Mouse (Mus musculus) retina, adult 2 months (tissue): ENCODE results near the gene Gnb5.

ENCODE experiments used
- DNase-seq: peaks from one replicate; pipeline ENCODE4 v3.0.0-alpha.2; 2012; ENCODE audit warnings: low read depth, low spot score

Gene Gnb5

DNA sequence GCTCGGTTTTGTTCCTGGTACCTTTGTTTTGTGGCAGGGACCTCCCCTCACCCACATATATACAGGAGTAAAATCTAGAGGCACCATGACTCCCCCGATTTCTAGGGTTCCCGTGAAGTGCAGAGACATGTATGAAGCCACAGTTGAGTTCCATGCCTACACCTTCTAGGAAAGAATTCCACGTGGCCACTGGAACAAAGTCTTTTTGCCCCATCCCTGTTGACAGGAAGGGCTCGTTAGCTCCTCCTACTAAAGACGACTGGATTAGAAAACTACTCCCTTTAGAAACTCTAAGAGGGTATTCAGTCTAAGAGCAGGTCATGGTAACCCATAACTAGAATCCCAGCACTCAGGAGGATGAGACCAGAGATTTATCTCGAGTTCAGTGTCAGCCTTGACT lies 1.8 kb upstream of the Gnb5 start:
- no peak for DNase-seq

- no peak for DNase-seq
These were observed 927 bp downstream of the Gnb5 start for GRCm38 (mm10) chr9:75307015-75307414.

DNA sequence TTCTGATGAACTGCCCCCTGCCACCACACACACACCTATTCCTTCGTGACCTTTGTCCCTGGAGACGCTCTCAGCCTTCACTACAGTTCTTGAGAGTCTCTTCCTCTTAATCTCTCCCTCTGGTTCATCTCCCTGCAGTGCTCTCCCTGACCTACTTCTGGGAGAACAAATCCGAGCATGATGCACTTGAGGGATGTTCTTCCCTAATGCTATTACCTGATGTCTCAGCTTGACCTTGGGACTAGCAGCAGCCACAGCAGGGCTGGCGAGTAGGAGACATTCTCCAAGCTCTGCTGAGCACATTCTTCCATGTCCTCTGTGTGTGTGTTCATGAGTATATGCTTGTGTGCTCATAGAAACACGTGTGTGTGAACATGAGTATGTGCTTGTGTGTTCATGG lies 2.5 kb downstream of the Gnb5 start:
- DNase-seq, result peak; percentile 88

DNA sequence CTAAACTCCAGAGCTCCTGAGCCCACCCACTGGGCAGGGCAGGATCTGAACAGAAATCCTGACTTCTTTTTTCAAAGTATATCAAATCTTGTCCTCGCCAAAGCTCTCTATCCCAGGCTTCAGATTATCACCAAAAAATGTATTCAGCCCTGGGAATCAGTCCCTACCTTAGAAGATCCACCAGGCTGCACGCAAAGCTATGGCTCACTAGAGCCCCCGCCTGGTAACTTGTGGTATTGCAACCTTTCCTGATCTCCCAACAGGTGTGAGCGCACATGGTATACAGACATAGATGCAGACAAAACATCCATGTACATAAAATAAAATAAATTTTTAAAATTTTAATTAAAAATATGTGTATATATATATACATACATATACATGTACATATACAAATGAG lies 5.9 kb downstream of the Gnb5 start:
- peak; percentile 80 for DNase-seq

DNA sequence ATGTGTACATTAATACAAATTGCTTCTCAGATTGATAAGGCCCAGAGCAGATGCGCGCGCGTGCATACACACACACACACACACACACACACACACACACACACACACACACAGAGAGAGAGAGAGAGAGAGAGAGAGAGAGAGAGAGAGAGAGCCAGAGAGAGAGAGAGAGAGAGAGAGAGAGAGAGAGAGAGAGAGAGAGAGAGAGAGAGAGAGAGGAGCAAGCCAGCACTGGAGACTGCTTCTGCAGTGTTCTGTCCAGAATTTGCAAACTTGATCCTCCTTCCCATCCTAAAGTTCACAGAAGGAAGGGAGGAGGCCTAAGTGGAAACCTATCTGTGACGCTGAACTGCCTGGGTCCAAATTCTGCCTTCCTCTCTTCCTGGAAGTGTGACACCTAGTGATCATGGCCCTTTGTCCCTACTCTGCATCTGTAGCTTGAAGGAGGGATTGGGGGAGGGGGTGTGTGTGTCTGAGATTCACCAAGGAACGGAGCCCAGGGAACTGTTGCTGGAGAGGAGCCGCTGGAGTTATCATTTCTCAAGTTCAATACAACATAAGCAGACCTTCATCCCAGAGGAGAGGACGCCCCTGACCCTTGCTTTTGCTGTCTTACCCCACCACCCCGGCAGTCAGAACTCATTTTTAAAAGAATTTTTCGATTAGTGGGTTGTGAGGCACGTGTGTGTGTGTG lies 7.2 kb downstream of the Gnb5 start:
- no peak for DNase-seq

DNA sequence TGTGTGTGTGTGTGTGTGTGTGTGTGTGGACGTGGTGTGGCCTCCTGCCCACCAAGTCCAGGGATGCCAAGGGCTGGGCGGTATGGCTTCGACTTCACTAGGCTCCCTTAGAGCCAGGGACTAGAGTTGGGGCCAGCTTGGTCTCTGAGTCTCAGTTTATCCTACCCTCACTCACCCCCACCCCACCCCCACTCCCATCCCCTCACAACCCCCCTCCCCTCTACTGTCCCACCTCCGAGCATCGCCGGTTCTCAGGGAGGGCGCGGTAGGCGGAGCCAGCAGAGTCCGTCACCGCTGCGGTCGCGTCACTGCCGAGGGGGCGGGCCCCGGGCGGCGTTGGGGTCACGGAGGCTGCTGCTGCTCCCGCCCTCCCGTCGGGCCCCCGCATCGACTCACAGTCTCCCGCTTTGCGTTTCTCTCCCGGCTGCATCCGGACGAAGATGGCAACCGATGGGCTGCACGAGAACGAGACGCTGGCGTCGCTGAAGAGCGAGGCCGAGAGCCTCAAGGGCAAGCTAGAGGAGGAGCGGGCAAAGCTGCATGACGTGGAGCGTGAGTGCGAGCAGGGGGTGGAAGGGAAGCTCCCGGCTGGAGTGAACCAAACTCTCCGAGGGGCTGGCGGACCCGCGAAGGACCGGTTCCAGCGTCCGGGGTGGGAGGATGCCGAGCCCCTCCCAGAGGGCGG lies 7.9 kb downstream of the Gnb5 start:
- no peak for DNase-seq

- DNase-seq, result no peak
These were observed 8.5 kb downstream of the Gnb5 start for GRCm38 (mm10) chr9:75314517-75315105.

DNA sequence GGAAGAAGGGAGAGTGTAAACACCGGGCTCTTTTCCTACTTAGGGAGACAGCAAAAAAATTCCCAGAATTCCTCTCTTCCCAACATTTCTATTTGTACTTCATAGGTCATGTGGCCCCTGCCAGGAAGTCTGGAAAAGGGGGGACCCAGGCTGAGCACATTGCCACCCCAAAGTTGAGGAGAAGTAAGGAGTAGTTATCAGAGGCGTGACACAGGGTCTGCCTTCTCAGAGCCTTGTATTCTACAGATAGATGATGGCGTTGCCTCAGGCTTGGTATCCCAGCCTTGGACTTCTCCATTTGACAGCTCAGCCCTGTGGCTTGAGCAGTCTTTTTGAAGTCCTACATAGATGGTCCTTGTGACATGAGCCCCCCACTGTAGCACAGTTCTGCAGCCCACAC lies 9.2 kb downstream of the Gnb5 start:
- no peak for DNase-seq

- no peak for DNase-seq
These were observed 10.7 kb downstream of the Gnb5 start for GRCm38 (mm10) chr9:75316771-75317170.

- DNase-seq, result no peak
These were observed 12.1 kb downstream of the Gnb5 start for GRCm38 (mm10) chr9:75318196-75318595.

GRCm38 (mm10) chr9:75319365-75319764 lies 13.3 kb downstream of the Gnb5 start:
- DNase-seq, result peak; percentile 50

DNA sequence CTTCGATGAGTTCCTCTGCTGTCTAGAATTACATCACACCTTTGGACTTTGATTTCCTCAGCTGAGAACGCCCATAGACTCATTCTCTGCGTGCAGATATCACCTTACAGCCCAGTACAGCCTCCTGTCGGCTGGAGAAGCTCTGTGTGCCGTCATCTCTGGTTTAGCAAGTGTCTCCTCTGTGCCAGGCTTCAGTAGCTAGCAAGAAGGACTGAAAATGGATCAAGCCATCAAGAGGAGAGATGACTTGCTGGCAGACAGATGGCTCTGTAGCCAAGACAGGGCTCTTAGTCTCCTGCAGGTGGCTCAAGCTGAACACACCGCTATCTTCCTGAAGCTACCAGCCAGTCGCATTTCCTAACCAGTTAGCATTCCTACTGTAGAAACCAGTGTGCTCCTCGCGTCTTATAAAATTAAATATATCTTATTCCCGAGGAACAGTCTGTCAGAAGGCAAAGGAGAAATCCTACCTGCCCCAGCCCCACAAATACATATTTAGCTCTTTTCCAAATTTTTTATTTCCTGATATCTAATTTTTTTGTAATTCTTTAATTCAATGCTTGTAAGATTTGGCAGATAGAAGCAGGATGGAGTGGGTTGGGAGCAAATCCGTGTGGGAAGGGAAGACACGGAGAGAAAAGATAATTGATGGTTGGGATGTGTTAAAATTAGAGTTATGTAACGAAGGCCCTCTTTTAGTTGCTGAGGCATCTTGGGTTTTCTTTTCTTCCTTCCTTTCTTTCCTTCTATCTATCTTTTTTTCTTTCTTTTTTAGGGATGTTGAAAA lies 16.2 kb downstream of the Gnb5 start:
- no peak for DNase-seq

GRCm38 (mm10) chr9:75328047-75328446 lies 22.0 kb downstream of the Gnb5 start:
- no peak for DNase-seq

- no peak for DNase-seq
These were observed 24.7 kb downstream of the Gnb5 start for GRCm38 (mm10) chr9:75330821-75331220.

GRCm38 (mm10) chr9:75334440-75334839 lies 28.4 kb downstream of the Gnb5 start:
- DNase-seq, result no peak

GRCm38 (mm10) chr9:75338016-75338415 lies 31.9 kb downstream of the Gnb5 start:
- no peak for DNase-seq

- no peak for DNase-seq
These were observed 36.3 kb downstream of the Gnb5 start for GRCm38 (mm10) chr9:75342433-75342832.

DNA sequence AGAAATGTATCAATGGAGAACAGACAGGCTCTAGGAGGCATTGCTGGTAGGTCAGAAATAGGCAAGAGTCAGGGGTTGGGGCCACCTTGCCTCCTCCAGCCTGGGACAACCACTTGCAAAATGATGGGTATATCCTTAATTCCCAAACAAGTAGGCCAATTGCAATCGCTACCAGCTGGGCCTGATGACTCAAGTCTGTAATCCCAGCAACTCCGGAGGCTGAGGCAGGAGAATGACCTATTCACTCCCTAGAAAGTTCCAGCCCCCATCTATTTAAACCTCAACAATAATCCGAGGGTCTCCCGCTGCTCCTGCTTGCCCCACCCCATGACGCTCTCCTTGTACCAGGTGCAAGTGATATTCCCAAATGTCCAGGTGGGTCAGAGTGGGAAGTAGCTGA lies 41.4 kb downstream of the Gnb5 start, which contains the start of gene Bcl2l10:
Gene Bcl2l10, plus strand, starts transcription at position 301 of the 400 bp plus-strand sequence.
- no peak for DNase-seq

DNA sequence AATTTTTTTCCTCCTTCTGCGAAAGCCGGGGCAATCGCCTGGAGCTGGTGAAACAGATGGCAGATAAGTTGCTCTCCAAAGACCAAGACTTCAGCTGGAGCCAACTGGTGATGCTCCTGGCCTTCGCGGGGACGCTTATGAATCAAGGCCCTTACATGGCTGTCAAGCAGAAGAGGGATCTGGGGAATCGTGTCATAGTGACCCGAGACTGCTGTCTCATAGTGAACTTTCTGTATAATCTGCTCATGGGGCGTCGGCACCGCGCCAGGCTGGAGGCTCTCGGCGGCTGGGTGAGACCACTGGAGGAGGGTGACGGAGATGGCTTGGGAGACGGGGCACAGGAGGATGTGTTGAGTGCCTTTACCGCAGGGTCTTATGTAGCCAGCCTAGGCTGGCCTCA lies 42.0 kb downstream of the Gnb5 start:
- no peak for DNase-seq

- DNase-seq, result no peak
These were observed 42.6 kb downstream of the Gnb5 start for GRCm38 (mm10) chr9:75348641-75349040.

DNA sequence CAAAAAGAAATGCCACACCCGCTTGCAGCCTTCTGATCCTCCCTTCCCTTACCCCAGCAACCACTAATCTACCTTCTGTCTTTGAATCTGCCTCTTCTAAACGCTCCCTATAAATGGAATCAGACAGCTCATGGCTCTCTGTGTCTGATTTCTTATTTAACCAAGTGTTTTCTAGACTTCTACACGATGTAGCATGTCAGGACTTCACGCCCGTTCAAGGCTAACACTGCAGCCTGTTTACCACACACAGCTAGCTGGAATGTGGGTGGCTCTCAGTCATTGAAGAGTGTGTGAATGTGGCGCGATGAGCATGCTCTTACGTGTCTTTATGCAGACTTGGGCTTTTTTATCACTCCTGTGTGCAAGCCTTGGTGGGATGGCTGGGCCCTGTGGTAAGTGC lies 47.0 kb downstream of the Gnb5 start:
- DNase-seq, result no peak

- no peak for DNase-seq
These were observed 49.7 kb downstream of the Gnb5 start for GRCm38 (mm10) chr9:75355783-75356182.
